Mouse (Mus musculus) kidney, adult 8-10 months (tissue): ENCODE measurements around the gene Scube3.

Experiments used
- DNase-seq, 2 experiments: peaks; one replicate each; pipeline ENCODE4 v3.0.0; 2022

The Scube3 gene

DNA sequence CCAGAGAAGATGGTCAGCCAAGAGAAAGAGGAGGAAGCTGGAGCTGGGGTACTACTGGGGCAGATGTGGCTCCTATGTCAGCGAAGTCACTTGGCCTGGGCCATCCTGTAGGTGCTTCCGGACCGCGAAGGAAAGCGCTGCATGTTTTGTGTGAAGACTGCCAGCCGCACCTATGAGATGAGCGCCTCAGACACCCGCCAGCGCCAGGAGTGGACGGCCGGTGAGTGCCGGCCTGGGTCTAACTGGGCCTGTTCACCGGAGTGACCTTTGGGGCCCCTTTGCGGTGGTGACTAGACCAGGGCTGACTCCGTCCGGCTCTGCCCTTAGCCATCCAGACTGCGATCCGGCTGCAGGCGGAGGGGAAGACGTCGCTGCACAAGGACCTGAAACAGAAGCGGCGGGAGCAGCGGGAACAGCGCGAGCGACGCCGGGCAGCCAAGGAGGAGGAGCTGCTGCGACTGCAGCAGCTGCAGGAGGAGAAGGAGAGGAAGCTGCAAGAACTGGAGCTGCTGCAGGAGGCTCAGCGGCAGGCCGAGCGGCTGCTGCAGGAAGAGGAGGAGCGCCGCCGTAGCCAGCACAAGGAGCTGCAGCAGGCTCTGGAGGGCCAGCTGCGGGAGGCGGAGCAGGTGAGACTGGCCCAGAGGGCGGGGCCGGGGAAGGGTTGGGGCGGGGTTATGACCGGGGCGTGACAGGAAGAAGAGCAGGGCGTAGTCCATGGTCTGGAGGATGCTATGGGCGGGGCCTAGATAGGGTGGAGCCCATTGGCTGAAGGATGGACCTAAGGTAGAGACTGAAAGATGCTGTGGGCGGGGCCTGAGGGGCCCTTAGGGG is 81.8 kb downstream of the Scube3 start:
- peak; percentile 96 to 97 for DNase-seq
